Mouse (Mus musculus) thymus, adult 2 months (tissue): ENCODE results near the gene Mnx1. TPM values are rescaled to one million over a fixed set of nuclear protein-coding genes. Genes with fewer than 3 reads are reported as not detected.

ENCODE experiments used
- DNase-seq: peaks from one replicate; pipeline ENCODE4 v3.0.0; 2021
- H3K27ac ChIP-seq: fragments of 200-500 bp; 2 replicates; pipeline ENCODE4 v1.5.1; 2012; ENCODE audit warnings: low read length, control low read depth; ENCODE audit not compliant: control insufficient read depth, insufficient read depth
- H3K27me3 ChIP-seq: fragments of 200-500 bp; 2 replicates; pipeline ENCODE4 v1.6.1; 2012; ENCODE audit warnings: mild to moderate bottlenecking, low read length, moderate library complexity, mixed read lengths; ENCODE audit not compliant: control insufficient read depth, insufficient read depth
- H3K36me3 ChIP-seq: fragments of 200-500 bp; 2 replicates; pipeline ENCODE4 v1.6.1; 2012; ENCODE audit warnings: mild to moderate bottlenecking, low read length, moderate library complexity; ENCODE audit not compliant: control insufficient read depth, insufficient read depth
- H3K4me1 ChIP-seq: fragments of 200-500 bp; replicated peaks from 2 replicates; pipeline ENCODE4 v1.6.1; 2012; ENCODE audit warnings: low read length; ENCODE audit not compliant: control insufficient read depth, insufficient read depth
- H3K4me3 ChIP-seq: fragments of 200-500 bp; 2 replicates; pipeline ENCODE4 v1.5.1; 2012; ENCODE audit warnings: mild to moderate bottlenecking, low read length, control low read depth, moderate library complexity; ENCODE audit not compliant: control insufficient read depth, insufficient read depth
- CTCF ChIP-seq: fragments of 200-500 bp; IDR thresholded peaks from 2 replicates; pipeline ENCODE4 v1.5.1; 2012; ENCODE audit warnings: mild to moderate bottlenecking, control low read depth, low read length, moderate library complexity, borderline replicate concordance; ENCODE audit not compliant: control insufficient read depth, poor library complexity, insufficient read depth; ENCODE audit errors: extremely low read depth
- POLR2A ChIP-seq: fragments of 200-500 bp; IDR thresholded peaks from 2 replicates; pipeline ENCODE4 v1.6.1; 2012; ENCODE audit warnings: mild to moderate bottlenecking, low read length, control low read depth, moderate library complexity; ENCODE audit not compliant: control insufficient read depth, poor library complexity, insufficient read depth; ENCODE audit errors: extremely low read depth
- WGBS: fragments of 180-500 bp; shearing (Covaris S2); methylation state at CpG from one replicate; pipeline ENCODE4 v1.1.7; 2018; 5-methylcytosine and 5-hydroxymethylcytosine counted together
- polyA plus RNA-seq: library from polyadenylated mRNA; depleted of rRNA; stranded (reverse); fragments of >200 nt; gene quantifications from 2 replicates; pipeline ENCODE4 v1.2.3, GENCODE M21; 2012; rRNA removed

The Mnx1 gene
- 0.08 TPM in 1 of 2 replicates, not detected in the other for polyA plus RNA-seq

DNA sequence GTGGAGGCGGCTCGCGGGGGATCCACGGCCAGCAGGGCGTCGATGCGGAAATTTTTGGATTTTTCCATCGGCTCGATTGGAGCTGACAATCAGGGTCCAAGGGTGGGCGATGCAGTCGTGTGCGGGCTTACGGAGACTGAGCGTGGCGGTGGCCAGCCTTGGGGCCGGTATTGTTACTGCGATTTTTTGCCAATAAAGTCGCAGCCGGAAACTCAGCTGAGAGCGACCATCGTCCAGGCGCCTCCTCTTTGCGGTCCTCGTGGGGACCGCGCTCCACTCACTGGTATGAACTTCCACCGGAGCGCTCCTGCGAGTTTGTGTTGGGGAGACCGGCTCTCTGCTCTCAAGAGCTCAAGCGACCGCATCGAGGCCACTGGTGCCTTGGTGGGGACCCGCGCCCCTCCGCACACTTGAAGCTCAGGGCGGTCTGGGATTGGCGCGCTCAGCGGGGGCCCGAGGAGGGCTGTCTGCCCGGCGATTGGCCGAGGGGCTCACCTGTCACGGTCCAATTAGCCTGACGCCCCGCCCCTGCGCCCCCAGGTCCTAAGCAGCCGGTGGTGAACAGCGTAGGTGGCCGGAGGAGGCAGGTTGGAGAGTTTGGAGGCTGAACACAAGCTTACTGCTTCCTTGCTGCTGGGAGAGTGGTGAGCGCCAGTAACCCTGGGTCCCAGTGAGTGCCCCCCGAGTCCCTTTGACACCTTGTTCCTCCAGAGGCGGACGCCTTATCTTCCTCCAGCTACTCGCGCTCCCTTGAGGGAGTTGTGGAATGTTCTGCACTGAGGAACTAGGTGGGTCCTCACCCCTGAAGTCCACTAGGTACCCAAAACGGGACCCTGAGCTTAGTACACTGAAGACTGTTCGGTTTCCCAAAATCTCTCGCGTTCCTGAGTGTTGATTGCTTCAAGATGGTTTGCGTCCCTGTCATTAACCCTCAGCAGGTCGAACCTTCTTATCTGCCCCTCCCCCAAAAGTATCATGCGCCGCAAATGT is at the start of gene Mnx1:
Gene Mnx1, minus strand, starts transcription at position 263 of the 990 bp plus-strand sequence.
- no peak for TF ChIP-seq CTCF
- TF ChIP-seq POLR2A, result no peak
- Histone ChIP-seq H3K27ac (no peak within 1 kb of the TSS), H3K36me3 (no peaks in the 10 kb centered on the region), H3K4me3 (no peak within 1 kb of the TSS), H3K4me1 (no peaks in the 10 kb centered on the region), H3K27me3 (peaks cover 31% of the 10 kb centered on the region)
- 4% methylated on average over 65 of the region's 65 CpGs for WGBS
- no peak for DNase-seq

DNA sequence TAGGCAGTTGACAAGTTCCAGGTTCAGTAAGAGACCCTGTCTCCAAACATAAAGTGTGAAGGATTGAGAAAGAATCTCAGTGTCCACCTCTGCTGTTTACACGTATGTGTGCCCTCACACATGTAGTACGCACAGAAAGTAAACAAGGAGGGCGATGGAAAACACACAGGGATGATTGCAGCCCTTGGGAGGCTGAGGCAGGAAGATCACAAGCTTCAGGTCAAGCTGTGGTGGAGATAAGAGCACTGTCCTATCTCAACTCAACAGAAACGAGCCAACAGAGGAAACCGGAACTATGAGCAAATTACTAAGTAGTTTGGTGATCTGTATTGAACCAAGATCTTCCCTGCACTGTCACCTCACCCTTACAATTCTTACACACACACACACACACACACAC is 38.2 kb upstream of the Mnx1 start:
- Histone ChIP-seq H3K36me3 (no peaks in the 10 kb centered on the region), H3K27ac (no peak overlapping the region), H3K4me1 (no peaks in the 10 kb centered on the region), H3K27me3 (no peaks in the 10 kb centered on the region), H3K4me3 (no peak overlapping the region)
- no peak for DNase-seq
- TF ChIP-seq POLR2A (no peak), CTCF (no peak)
- WGBS, result 90% methylated on average over 5 of the region's 5 CpGs

DNA sequence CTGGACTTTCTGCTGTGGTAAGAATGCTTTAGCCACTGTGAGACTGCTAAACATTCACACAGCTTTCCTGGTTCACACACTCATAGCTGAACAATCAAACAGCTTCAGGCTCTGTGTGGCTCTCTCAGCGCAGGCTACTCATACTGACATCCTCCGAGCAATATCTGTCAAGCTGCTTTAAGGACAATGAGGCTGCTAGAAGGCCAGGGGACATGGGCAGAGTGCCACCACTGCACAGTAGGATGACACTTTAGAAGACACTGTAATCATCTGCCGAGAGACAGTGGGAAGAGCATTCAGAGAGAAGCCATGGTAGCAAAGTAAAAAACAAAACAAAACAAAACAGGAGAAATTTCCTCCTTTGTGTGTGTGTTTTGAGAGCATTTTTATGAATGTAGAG is 37.6 kb upstream of the Mnx1 start:
- TF ChIP-seq CTCF, result no peak
- TF ChIP-seq POLR2A, result no peak
- Histone ChIP-seq H3K4me1 (no peaks in the 10 kb centered on the region), H3K36me3 (no peaks in the 10 kb centered on the region), H3K4me3 (no peak overlapping the region), H3K27me3 (no peaks in the 10 kb centered on the region), H3K27ac (no peak overlapping the region)
- no peak for DNase-seq
- 93% methylated on average over 3 of the region's 3 CpGs for WGBS

DNA sequence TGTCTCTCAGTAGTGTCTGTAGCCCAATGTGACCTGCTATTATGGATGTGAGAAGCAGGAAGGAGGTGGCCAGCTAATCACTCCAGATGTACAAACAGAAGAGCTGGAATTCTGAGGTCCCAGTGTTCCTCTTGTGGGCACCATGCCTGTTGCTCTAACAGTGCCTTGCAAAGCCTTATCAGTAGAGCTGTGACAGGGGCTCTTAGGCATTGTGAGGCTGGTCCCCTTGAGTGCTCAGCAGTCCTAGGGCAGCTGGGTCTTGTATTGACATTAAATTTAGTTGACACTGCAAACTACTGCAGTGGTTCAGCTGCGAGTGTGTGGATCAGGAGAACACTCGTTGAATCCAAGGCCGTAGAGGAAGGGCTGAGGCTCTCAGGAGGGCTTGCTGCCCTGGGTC is 28.7 kb upstream of the Mnx1 start:
- Histone ChIP-seq H3K27ac (no peak overlapping the region), H3K4me1 (no peaks in the 10 kb centered on the region), H3K36me3 (no peaks in the 10 kb centered on the region), H3K27me3 (no peaks in the 10 kb centered on the region), H3K4me3 (no peak overlapping the region)
- 69% methylated on average over 3 of the region's 3 CpGs for WGBS
- DNase-seq, result no peak
- TF ChIP-seq POLR2A, result no peak
- TF ChIP-seq CTCF, result no peak

DNA sequence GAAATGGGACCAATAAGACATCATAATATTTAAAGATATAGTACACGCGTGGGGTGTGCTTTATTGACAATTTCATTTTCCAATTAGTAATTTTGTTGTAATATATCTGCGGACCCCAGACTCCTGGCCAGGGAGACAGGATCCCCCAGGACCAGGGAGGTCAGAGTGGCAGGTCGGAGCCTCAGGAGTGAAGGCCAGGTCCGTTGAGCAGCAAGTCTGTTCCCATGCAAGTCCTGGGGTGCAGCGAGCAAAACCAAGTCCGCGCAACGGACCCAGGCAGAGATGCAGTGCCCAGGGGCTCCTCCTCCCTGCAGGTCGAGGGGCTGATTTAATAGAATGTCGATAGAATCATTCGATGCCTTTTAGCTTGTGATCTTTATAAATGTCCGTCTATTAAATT is 9.1 kb upstream of the Mnx1 start:
- no peak for TF ChIP-seq POLR2A
- TF ChIP-seq CTCF, result no peak
- peaks cover 9% of the 10 kb centered on the region for H3K27me3 ChIP-seq

DNA sequence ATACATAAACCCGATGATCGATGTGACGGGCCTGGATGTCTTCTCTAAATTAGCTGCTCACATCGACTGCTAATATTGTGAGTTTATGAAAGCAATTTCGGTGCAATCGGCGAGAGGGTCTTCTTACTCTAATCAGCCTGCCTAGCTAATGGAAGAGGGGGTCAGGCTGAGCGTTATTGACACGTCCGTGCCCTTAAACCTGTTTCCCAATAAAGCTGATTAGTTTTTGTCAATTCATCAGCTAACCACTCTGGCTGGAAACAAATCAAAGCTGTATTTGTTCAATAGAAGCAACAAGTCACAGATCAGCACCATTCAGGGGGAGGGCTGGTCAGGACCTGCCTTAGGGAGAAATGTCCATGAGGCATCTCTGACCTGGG is 7.7 kb upstream of the Mnx1 start:
- H3K27me3 ChIP-seq, result peaks cover 9% of the 10 kb centered on the region
- no peak overlapping the region for H3K27ac ChIP-seq
- H3K4me3 ChIP-seq, result no peak overlapping the region
- TF ChIP-seq CTCF (no peak), POLR2A (no peak)
- no peaks in the 10 kb centered on the region for H3K4me1 ChIP-seq
- DNase-seq, result no peak
- no peaks in the 10 kb centered on the region for H3K36me3 ChIP-seq
- WGBS, result 5% methylated on average over 10 of the region's 10 CpGs

More for the DNA sequence above, 9.1 kb upstream of the Mnx1 start:
- Histone ChIP-seq H3K27ac (no peak overlapping the region), H3K4me1 (no peaks in the 10 kb centered on the region), H3K4me3 (no peak overlapping the region), H3K36me3 (no peaks in the 10 kb centered on the region)
- no peak for DNase-seq
- 32% methylated on average over 13 of the region's 13 CpGs for WGBS
